Mouse (Mus musculus): Measurements from ENCODE around the gene Pus10. TPM values are rescaled to one million over a fixed set of nuclear protein-coding genes. Genes with fewer than 3 reads are reported as not detected.

Pus10 gene
- total RNA-seq, 1 experiment from 2014 or later = 23.3 TPM

DNA sequence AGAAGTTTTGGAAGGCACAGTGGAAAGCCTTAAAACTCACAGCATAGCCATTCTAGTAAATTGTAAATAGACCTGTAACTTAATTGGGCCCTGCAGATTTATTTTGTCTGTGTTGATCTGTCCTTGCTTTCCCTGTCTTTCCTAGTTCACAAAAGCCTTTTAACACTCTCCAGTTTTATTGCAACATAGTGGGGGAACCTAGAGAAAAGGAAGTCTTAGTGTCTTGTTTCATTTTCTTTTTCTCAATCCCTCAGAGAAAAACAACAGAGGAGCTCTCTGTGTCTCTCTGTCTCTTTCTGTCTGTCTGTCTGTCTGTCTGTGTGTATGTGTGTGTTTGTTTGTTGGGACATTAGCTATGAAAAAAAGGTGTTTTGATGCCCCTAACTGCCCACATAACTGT, 30.4 kb downstream of the Pus10 start:
- no peak for DNase-seq

DNA sequence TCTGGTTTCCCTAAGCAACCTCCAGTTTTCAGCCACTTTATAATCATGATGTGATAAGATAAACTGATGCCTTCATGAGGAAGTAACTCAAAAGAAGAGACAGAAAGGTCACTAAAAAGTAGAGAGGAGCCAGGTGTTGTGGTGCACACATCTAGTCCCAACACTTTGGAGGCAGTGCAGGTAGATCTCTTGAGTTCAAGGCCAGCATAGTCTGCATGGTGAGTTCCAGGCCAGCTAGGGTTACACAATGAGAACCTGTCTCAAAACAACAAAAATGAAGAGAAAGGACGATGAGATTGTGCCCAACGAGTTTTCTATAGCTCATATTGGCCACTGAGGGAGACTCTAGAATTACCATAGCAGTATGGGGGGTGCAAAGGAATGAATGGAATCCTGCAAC, 33.1 kb downstream of the Pus10 start:
- no peak for DNase-seq

DNA sequence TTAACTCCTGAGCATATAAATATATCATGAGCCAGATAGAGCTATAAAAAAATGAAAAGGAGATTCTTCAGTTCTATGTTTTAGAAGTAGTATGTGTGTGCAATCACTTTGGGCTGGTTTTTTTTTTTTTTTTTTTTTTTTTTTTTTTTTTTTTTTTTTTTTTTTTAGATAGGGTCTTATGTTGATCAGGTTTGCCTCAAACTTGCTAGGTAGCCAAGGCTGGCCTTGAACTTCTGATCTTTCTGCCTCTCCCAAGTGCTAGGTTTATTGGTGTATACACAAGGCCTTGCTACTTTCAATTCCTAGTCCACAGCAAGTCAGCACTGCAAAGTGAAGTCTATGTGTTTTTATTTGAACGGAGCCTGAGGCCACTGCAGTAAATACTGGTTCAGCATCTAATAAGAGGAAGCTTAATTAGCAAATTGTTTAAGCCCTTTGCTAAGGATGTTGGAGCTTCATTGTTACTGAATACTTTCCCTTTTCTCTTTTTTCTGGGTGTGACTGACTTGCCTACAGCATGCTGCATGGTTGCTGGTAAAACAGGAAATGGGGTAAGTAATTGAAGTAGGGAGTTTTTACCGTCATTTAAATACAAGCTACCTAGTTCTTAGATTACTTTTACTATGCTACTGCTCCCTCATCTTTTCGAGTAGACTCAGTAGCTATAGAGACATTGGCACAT, 34.1 kb downstream of the Pus10 start:
- no peak for DNase-seq

DNA sequence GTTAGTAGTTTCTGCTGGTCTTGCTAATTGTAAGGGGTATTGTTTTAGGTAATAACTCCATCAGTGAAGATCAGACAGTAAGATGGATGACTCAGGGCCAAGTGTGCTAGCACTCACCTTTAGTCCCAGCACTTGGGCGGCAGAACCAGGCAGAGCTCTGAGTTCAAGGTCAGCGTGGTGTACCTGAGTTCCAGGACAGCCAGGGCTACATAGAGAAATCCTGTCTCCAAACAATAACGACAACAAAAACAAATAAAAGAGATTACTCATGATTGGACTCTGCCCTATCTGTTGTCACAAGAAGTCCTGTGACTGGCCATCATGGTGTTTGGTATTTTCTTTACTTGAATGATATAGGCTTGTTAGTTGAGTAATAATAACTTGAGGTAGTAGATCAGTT, 36.4 kb downstream of the Pus10 start:
- DNase-seq = no peak

DNA sequence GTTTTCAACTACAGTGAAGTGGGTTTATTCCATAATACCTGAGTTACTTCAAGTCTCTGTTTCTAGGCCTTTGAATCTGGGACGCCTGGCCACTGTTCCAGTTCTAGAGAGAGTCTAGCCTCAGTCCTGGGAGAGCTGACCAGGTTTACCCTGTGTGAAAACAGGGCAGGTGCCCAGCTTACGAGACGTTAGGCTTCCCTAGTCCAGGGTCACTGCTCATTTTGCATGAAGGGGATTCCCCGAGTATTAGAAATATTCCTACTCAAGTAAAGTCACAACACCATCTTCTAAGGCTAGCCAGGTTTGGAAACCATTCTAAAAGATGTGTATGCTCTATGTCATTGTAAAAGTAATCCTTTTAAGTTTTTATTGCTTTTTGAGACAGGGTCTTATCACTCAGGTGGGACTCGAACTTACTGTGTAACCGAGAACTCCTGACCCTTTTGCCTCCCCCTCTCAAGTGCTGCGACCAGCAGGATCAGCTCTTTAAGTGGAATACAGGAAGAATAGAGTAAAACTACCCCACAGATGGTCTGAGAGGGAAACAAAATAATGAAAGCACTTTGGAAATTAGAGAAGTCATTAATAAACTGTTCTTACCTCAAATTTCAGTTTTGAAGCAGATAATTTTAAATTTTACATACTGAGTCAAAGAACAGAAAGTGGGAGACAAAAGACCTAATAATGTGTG, 39.3 kb downstream of the Pus10 start:
- no peak for DNase-seq

DNA sequence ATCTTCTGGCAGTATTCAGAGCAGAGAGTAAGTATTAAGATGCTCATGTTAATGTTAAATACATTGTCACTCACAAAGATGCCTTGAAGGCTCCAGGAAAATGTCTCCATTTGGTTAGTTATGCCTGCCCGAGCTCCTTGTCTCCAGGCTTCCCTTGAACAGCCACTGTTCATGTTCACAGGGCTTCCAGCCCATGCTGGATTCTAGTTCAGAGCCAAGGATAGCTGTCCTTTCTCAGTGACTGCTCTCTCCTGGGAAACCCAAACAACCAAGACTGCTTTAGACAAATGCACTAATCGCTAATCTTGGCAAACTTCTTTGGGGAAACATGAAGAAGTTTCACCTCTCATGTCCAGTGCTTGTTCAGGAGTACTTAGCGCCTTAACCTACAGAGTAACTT, 46.8 kb downstream of the Pus10 start:
- no peak for DNase-seq

DNA sequence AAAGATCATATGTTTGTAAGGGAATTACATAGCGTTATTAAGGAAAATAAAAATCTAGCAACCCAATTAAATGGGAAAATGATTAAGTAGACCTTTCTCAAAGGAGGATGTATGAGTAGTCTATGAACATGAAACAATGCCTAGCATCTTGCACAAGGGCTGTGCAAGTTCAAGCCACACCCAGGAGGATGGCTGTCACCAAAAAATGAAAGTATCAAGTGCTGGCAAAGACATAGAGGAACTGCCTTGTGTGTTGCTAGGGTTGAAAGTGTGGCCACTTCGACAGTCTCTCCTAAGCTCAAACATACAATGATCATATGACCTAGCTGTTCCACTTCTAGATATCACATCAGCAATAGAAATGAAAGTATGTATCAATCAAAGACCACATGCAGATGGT, 53.4 kb downstream of the Pus10 start:
- DNase-seq = no peak

DNA sequence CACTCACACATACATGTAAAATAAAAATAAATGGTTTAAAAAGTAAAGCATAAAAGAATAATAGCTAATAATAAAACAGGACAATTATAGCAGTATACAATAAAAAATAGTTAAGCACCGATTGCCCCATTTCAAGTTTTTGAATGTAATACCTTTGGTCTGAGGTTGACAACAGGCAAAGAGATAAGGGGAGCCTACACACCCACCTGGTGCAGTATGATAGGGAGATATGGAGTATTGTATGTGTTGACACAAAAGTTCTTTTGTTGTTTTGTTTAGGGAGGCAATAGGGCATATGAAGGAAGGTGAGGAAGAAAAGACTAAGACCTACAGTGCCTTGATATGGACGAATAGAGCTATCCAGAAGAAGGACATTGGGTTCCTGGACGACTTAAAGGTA, 54.4 kb downstream of the Pus10 start:
- DNase-seq = no peak

DNA sequence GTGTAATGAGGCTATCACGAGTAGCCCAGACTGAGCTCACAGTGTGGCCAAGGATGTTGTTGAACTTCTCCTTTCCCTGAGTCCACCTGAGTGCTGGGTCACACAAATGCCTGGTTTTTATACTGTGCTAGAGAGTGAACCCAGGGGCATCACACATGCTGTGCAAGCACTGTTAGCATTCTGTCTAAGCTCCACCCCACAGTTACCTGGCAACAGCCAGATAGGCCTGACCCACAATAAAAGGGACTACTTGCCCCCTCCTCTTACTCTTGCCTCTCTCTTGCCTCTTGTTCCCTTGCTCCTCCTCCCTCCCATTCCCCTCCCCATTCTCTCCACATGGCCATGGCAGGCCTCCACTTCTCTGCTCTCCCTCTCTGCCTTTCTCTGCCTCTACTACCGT, 56.9 kb downstream of the Pus10 start:
- DNase-seq = no peak

DNA sequence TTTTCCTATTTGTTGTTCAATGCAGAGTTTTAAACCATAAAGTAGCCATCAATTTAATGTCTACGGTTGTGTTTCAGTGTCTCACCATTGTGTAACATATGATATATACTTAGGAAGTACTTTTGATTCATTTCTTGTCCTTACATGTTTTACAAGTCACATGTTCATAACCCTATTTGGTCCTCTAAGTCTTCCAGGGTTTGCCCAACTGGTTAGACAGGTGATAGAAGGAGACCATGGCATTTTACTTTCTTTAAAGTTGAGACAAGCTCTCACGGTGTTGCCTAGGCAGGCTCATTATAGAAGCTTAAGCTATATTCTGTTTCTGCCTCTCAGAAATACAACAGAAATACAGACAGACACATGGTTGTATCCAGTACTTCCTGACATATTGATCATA, 60.4 kb downstream of the Pus10 start:
- DNase-seq = no peak

DNA sequence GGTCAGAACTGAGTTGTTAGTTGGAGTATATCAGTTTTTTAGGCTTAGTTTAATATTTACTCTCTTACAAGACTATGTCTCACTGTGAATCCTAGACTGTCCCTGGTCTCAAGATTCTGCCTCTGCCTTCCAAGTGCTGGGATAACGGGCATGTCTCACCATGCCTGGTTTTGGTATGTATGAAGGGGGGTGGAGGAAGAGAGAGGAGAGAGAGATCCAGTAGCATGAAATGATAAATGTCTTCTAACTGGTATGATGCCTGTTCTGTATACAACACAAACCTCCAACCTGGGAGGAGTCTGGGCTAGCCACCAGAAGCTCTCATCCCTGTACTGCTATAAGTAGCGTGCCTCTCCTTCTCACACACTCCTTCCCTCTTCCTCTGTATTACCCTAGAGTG, 61.0 kb downstream of the Pus10 start:
- no peak for DNase-seq

DNA sequence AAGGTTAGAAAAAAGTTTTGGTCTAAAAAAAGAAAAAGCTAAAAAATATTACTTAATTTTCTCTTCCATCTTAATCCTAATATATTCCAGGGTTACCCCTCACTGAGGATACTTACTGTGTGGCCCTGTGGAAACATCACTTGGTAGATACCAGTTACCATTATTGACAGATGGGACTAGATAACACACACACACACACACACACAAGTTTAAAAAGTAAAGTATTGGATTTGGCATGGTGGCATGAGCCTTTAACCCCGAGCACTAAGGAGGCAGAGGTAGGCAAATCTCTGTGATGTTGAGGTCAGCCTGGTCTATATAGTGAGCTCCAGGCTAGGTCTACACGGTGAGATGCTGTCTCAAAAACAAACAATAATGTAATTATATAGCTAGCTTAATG, 62.7 kb downstream of the Pus10 start:
- no peak for DNase-seq

DNA sequence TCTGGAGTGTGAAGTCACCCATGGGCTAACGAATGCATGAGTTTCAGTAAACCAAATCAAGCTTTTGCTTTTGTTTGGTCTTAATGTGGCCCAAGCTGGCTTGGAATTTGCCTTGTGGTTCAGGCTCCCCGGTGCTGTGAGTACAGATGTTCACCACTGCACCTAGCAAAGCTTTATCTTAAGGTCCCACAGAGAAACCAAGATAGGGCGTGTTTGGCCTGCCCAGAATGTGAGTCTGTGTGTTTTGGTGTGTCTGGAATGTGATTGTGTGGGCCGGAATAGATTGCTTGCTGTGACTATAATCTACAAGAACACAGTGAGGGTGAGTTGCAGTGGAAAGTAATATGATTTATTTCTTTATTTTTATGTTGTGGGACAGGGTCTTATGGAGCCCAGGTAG, 64.6 kb downstream of the Pus10 start:
- DNase-seq = no peak

DNA sequence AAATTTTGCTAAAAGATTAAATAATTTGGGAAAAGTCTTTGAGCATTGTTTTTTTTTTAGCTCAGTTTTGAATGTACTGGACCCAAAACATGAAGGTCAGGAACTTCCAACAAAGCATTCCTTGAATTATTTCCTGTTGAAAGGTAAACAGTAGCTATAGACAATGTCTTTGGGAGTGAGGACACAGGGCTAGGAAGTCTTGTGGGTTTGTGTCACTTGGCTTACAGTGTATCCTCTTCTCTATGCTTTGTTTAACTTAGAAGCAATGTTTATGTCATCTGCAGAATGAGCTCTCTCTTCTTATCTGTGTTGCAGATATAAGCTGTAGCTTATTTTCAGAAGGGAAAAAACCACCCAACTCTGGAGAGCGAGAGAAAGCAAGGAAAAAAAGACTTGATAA, 67.4 kb downstream of the Pus10 start:
- no peak for DNase-seq

DNA sequence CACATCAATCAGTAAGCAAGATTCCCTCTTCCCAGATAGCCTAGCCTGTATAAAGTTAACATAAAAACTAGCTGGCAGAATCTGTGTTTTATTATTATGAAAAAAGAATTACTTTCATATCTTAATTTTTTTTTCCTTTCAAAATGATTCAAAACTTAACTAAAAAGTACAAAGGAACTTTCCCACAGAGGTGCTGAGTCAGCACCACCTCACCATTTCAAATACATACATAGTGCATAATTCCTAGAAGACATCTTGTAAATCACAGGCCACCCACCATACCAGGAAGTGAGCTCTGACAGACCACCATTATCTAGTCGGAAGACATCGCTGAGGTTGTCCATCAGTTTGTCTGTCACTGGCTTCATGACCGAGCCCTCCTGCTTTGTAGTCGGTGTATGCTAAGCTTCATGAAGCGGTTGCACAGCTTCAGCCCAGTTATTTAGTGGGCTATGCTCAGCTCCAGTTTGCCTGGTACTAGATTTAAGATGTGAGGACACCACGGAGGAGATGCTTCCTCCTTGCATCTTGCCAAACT, 69.3 kb downstream of the Pus10 start:
- no peak for DNase-seq

DNA sequence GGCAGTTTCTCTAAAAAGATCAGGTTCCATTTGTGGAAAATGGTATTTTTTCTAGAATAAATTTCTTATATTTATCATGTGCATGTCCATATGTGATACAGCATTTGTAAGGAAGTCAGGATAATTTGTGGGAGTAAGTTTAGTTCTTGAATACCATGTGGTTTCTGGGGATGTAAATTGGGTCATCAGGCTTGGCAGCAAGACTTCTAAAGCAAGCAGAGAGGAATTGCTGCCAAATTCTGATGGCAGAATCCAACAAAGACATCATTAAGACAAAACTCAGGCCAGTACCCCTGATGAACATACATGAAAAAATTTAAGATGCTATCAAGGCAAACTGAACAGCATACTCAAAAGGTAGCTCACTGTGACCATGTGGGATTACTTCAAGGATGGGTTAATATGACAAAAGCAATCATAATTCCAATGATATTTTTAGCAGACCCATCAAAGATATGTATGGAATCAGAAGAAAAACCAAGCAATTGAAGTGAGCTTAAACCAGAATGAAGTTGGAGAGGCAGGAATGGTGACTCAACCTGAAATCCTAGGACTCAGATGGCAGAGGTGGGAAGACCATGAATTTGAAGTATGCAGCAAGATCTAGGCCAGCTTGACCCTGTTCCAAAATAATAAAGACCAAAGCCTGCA, 70.5 kb downstream of the Pus10 start:
- DNase-seq = no peak

DNA sequence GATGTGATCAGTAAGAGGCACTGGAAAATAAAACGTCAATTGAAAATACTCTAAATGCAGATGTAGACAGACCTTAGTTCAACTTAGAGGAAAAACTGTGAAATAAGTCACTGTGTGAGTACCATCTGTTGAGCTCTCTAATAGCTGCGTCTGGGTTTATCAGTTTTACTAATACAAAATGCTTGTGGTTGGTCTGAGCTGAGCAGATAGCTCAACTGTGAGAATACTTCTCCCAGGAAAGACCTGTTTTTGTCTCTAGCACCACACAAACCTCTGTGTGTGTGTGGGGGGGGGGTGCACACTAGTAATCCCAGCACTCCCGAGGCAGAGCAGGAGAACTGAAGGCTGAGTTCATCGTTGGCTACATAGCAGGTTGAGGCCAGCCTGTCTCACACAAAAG, 75.4 kb downstream of the Pus10 start:
- DNase-seq = no peak

DNA sequence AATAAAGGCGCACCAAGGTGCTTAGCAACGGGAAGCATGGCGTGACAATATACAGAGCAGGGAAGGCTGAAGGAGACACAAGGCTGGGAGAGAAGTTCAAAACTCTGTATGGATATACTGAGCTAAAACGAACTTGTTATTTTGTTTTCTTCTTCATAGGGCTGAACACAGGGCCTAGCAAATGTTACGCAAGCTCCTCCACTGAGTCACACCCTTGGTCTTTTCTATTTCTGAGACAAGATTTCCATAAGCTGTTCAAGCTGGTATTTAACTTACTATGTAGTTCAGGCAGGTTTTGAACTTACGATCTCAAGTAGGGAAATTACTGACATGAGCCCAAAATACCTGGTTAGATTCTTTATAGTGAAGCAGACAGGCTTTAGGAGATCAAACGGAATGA, 75.9 kb downstream of the Pus10 start:
- no peak for DNase-seq

DNA sequence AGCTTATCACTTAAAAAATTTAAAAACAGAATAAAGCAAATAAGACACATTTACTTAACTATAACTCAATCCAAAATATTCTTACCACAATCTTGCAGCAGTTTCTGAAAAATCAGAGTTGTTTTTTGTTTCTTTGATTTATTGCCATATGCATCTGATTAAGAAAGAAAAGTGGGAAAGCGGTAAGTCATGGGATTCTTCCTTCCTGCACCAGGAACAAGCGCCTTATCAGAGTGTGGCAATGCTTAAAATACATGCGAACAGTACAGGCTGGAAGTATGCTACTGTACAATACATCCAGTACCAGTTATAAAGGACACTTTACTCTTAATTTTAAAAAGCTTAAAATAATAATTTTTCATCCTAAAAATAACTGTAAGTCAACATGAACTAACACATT, 78.9 kb downstream of the Pus10 start:
- no peak for DNase-seq

DNA sequence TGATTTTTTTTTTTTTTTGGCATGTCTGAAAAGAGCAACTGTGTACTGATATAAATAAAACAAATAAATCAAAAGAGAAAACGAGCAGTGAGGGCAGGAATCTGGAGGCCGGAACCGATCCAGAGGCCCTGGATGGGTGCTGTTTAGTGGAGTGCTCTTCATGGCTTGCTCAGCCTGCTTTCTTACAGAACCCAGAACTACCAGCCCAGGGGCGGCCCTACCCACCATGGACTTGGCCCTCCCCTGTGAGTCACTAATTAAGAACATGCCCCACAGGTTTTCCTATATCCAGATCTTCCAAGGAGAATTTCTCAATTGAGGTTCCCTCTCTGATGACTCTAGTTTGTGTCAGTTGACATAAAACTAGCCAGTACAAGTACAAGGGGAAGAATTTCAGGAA, 80.6 kb downstream of the Pus10 start:
- DNase-seq = no peak

DNA sequence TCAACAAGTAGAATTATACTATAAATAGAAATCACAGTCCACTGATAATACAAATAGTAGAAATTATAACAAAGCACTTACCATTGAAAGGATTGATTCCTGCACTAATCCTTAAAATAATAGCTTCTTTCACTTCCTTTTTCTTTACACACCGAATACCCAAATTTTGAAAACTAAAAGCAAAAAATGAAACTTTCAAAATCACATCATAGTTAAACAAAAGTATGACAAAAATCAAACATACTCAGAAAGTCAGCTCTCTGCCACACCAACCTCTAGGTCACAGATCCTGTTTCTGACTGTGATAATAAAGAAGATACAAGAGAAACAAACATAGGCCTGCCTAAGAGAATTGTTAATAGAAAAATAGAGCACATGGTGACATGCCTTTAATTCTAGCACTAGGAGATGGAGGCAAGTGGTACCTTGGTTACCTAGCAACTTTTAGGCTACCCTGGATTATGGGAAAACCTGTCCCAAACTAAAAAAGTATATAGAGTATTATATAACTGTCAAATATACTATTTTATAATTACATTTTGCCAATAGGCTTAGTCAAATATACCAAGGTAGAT, 87.7 kb downstream of the Pus10 start:
- no peak for DNase-seq

DNA sequence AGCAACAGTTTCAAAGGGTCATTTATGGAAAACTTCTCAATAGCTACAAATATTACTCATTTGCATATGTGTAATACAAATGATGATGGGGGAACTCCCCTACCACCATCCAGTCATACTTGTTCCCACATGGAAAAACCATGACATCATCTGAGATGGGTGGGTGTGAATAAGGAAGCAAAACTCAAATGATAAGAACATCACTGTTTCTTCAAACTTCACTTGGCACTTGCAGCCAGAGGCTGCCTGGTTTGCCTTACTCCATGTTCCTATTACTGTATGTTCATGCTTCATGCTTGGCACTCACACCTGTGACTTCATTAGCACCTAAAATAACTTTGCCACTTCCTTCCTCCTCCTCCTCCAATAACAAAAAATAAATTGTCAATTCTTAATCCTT, 88.9 kb downstream of the Pus10 start:
- DNase-seq = no peak

DNA sequence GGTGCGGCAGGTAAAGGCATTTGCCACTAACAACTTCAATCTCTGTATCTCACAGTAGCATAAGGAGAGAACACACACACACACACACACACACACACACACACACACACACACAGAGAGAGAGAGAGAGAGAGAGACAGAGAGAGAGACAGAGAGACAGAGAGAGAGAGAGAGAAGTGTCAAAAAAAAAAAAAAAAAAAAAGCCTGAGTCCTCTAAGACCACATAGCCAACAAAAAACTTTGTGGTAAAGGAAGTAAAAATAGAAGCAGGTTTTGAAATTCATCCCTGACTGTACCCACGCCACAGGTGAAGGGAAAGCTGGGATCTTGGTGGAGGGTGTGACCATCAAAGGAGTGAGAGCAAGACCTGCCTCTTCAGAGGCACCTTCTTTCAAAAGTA, 92.7 kb downstream of the Pus10 start:
- DNase-seq = no peak

Data from adrenal gland, postnatal 25 days (tissue).